Mouse (Mus musculus): ENCODE data around the gene Cideb. TPM values are rescaled to one million over a fixed set of nuclear protein-coding genes. Genes with fewer than 3 reads are reported as not detected.
A peak's percentile ranks its signal among the peaks of the same experiment; 100 is the strongest.

Cideb gene
- polyA plus RNA-seq, 1 experiment = 797 TPM

- WGBS = 90% methylated on average over 8 of the region's 8 CpGs
- TF ChIP-seq CTCF (IDR thresholded peaks at IDR 0.05; ENCODE audit: extremely low read depth, insufficient read length, insufficient replicate concordance, low read depth, low read length) = no peak
- no peak for TF ChIP-seq POLR2A (IDR thresholded peaks at IDR 0.05; ENCODE audit: low read depth, low read length)
- H3K36me3 ChIP-seq (ENCODE audit: control insufficient read depth, insufficient read depth, low read length) = peaks cover 26% of the 10 kb centered on the region
Observed at GRCm38 (mm10) chr14:55716884-55717283, 41.4 kb downstream of the Cideb start.

GRCm38 (mm10) chr14:55716271-55716670 lies 42.0 kb downstream of the Cideb start:
- no peak overlapping the region for H3K27ac ChIP-seq (ENCODE audit: insufficient read depth, low read depth, low read length)
- 91% methylated on average over 6 of the region's 6 CpGs for WGBS

More at GRCm38 (mm10) chr14:55716884-55717283, 41.4 kb downstream of the Cideb start:
- Histone ChIP-seq H3K27ac (ENCODE audit: insufficient read depth, low read depth, low read length) (no peak overlapping the region), H3K4me3 (ENCODE audit: low read depth, low read length) (no peak overlapping the region), H3K4me1 (ENCODE audit: control insufficient read depth, insufficient read depth, insufficient read length, low read length) (peaks cover 15% of the 10 kb centered on the region), H3K27me3 (ENCODE audit: control insufficient read depth, insufficient read depth, low read length) (0 out of 2 replicates have a peak, but pooled peaks cover 3% of the 10 kb centered on the region)

DNA sequence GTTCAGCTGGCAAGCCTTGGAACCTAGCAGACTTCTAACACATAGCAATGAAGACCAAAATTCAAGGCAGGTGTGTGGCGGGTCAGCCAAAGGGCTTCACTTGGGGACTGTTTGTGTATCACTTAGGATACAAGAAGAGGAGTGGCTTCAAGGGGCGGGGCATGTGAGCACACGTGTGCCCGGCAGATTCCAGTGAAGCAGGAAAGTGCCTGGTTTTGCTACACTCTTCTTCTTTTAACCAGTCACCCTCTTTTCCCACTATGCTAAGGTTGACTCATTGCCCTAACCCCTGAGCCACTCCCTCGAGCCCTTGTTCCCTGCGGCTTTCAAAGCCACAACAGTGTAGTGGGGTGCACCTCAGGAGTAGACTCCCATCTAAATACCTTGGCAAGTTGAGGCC lies 43.4 kb downstream of the Cideb start:
- 11% methylated on average over 6 of the region's 6 CpGs for WGBS
- H3K27ac ChIP-seq (ENCODE audit: insufficient read depth, low read depth, low read length) = no peak overlapping the region
- H3K36me3 ChIP-seq (ENCODE audit: control insufficient read depth, insufficient read depth, low read length) = peaks cover 25% of the 10 kb centered on the region
- H3K4me3 ChIP-seq (ENCODE audit: low read depth, low read length) = no peak overlapping the region
- 0 out of 2 replicates have a peak, but pooled peaks cover 3% of the 10 kb centered on the region for H3K27me3 ChIP-seq (ENCODE audit: control insufficient read depth, insufficient read depth, low read length)
- peaks cover 10% of the 10 kb centered on the region for H3K4me1 ChIP-seq (ENCODE audit: control insufficient read depth, insufficient read depth, insufficient read length, low read length)
- TF ChIP-seq CTCF (IDR thresholded peaks at IDR 0.05; ENCODE audit: extremely low read depth, insufficient read length, insufficient replicate concordance, low read depth, low read length) (no peak), POLR2A (IDR thresholded peaks at IDR 0.05; ENCODE audit: low read depth, low read length) (no peak)

More at GRCm38 (mm10) chr14:55716271-55716670, 42.0 kb downstream of the Cideb start:
- no peak overlapping the region for H3K4me3 ChIP-seq (ENCODE audit: low read depth, low read length)
- peaks cover 26% of the 10 kb centered on the region for H3K36me3 ChIP-seq (ENCODE audit: control insufficient read depth, insufficient read depth, low read length)
- H3K4me1 ChIP-seq (ENCODE audit: control insufficient read depth, insufficient read depth, insufficient read length, low read length) = peaks cover 11% of the 10 kb centered on the region
- no peak for TF ChIP-seq CTCF (IDR thresholded peaks at IDR 0.05; ENCODE audit: extremely low read depth, insufficient read length, insufficient replicate concordance, low read depth, low read length)
- 0 out of 2 replicates have a peak, but pooled peaks cover 3% of the 10 kb centered on the region for H3K27me3 ChIP-seq (ENCODE audit: control insufficient read depth, insufficient read depth, low read length)

DNA sequence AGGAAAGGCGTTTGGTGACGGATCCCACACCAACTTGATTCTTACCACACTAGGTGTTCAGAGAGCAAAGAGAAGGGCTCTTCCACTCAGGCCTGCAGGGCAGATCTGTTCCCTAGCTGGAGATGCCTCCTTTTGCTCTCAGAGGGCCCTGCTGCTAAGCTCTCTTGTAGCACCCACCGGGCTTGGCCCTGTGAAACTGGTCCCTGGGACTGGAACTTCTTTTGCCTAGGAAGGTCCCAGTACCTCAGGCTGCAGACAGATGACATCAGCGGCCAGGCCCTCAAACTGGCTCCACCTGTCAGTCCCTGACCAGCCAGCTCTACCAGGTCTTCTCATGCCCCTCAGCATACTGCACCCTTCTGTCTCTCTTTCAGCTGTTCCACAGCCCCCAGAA lies 44.5 kb downstream of the Cideb start, which contains the start of gene Tgm1:
Tgm1 (minus strand) TSS at position 198 of the 394 bp plus-strand sequence.
- Histone ChIP-seq H3K4me3 (ENCODE audit: low read depth, low read length) (peak within 1 kb of the TSS; percentile 56), H3K27ac (ENCODE audit: insufficient read depth, low read depth, low read length) (no peak within 1 kb of the TSS), H3K36me3 (ENCODE audit: control insufficient read depth, insufficient read depth, low read length) (peaks cover 17% of the 10 kb centered on the region), H3K4me1 (ENCODE audit: control insufficient read depth, insufficient read depth, insufficient read length, low read length) (peaks cover 10% of the 10 kb centered on the region), H3K27me3 (ENCODE audit: control insufficient read depth, insufficient read depth, low read length) (0 out of 2 replicates have a peak, but pooled peaks cover 3% of the 10 kb centered on the region)
- TF ChIP-seq CTCF (IDR thresholded peaks at IDR 0.05; ENCODE audit: extremely low read depth, insufficient read length, insufficient replicate concordance, low read depth, low read length) (no peak), POLR2A (IDR thresholded peaks at IDR 0.05; ENCODE audit: low read depth, low read length) (no peak)
- WGBS = 28% methylated on average over 4 of the region's 4 CpGs

- 5% methylated on average over 25 of the region's 25 CpGs for WGBS
- 0 out of 2 replicates have a peak, but pooled peaks cover 3% of the 10 kb centered on the region for H3K27me3 ChIP-seq (ENCODE audit: control insufficient read depth, insufficient read depth, low read length)
- H3K36me3 ChIP-seq (ENCODE audit: control insufficient read depth, insufficient read depth, low read length) = peaks cover 14% of the 10 kb centered on the region
- TF ChIP-seq POLR2A (IDR thresholded peaks at IDR 0.05; ENCODE audit: low read depth, low read length) = no peak
- no peak for TF ChIP-seq CTCF (IDR thresholded peaks at IDR 0.05; ENCODE audit: extremely low read depth, insufficient read length, insufficient replicate concordance, low read depth, low read length)
- peaks cover 10% of the 10 kb centered on the region for H3K4me1 ChIP-seq (ENCODE audit: control insufficient read depth, insufficient read depth, insufficient read length, low read length)
- H3K27ac ChIP-seq (ENCODE audit: insufficient read depth, low read depth, low read length) = no peak overlapping the region
- peak overlapping the region; percentile 56 for H3K4me3 ChIP-seq (ENCODE audit: low read depth, low read length)
Observed at GRCm38 (mm10) chr14:55713007-55713728, 45.1 kb downstream of the Cideb start.

DNA sequence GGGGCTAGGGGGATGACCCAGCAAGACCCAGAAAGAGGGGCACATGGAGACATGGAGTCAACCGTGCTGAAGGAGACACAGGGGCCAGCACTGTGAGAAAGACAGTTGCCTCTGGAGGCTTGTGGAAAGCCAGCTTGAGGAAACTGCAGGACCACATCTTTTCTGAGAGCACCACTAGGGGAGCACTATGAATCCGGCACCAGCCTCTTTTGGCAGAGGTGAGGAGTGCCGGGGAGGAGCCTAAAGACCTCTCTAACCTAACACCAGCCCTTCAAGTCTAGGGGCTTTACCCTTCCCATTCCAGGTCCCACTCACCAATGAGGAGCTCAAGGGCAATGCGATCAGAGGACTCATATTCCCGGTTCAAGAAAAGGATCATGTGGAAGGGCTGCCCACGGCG lies 46.5 kb downstream of the Cideb start:
- Histone ChIP-seq H3K4me3 (ENCODE audit: low read depth, low read length) (no peak overlapping the region), H3K27me3 (ENCODE audit: control insufficient read depth, insufficient read depth, low read length) (0 out of 2 replicates have a peak, but pooled peaks cover 3% of the 10 kb centered on the region), H3K4me1 (ENCODE audit: control insufficient read depth, insufficient read depth, insufficient read length, low read length) (peaks cover 10% of the 10 kb centered on the region), H3K36me3 (ENCODE audit: control insufficient read depth, insufficient read depth, low read length) (0 out of 2 replicates have a peak, but pooled peaks cover 5% of the 10 kb centered on the region), H3K27ac (ENCODE audit: insufficient read depth, low read depth, low read length) (no peak overlapping the region)
- TF ChIP-seq POLR2A (IDR thresholded peaks at IDR 0.05; ENCODE audit: low read depth, low read length) (no peak), CTCF (IDR thresholded peaks at IDR 0.05; ENCODE audit: extremely low read depth, insufficient read length, insufficient replicate concordance, low read depth, low read length) (no peak)
- WGBS = 86% methylated on average over 7 of the region's 7 CpGs

GRCm38 (mm10) chr14:55709509-55709908 lies 48.7 kb downstream of the Cideb start:
- H3K27ac ChIP-seq (ENCODE audit: insufficient read depth, low read depth, low read length) = no peak overlapping the region
- H3K4me1 ChIP-seq (ENCODE audit: control insufficient read depth, insufficient read depth, insufficient read length, low read length) = peaks cover 16% of the 10 kb centered on the region
- no peak overlapping the region for H3K4me3 ChIP-seq (ENCODE audit: low read depth, low read length)
- 0 out of 2 replicates have a peak, but pooled peaks cover 3% of the 10 kb centered on the region for H3K27me3 ChIP-seq (ENCODE audit: control insufficient read depth, insufficient read depth, low read length)
- no peaks in the 10 kb centered on the region for H3K36me3 ChIP-seq (ENCODE audit: control insufficient read depth, insufficient read depth, low read length)
- no peak for TF ChIP-seq CTCF (IDR thresholded peaks at IDR 0.05; ENCODE audit: extremely low read depth, insufficient read length, insufficient replicate concordance, low read depth, low read length)
- TF ChIP-seq POLR2A (IDR thresholded peaks at IDR 0.05; ENCODE audit: low read depth, low read length) = no peak
- WGBS = 87% methylated on average over 4 of the region's 4 CpGs

All from small intestine, adult 2 months (tissue).